Mouse (Mus musculus) cerebellum, adult 11 months (tissue): ENCODE results near the gene Ppp2r5c.

Experiments
- DNase-seq: peaks from one replicate; pipeline ENCODE4 v3.0.0; 2022

The Ppp2r5c gene

GRCm38 (mm10) chr12:110520236-110520987, 73.5 kb downstream of the Ppp2r5c start:
- DNase-seq = no peak

GRCm38 (mm10) chr12:110523526-110523925, 76.6 kb downstream of the Ppp2r5c start:
- DNase-seq = no peak

- no peak for DNase-seq
Observed at GRCm38 (mm10) chr12:110532711-110533110, 85.8 kb downstream of the Ppp2r5c start.

- DNase-seq = no peak
Observed at GRCm38 (mm10) chr12:110533151-110533550, 86.2 kb downstream of the Ppp2r5c start.

GRCm38 (mm10) chr12:110533832-110534231, 86.9 kb downstream of the Ppp2r5c start:
- no peak for DNase-seq

- DNase-seq = no peak
Observed at GRCm38 (mm10) chr12:110535361-110535760, 88.4 kb downstream of the Ppp2r5c start.

GRCm38 (mm10) chr12:110537751-110538150, 90.8 kb downstream of the Ppp2r5c start:
- no peak for DNase-seq

- DNase-seq = no peak
Observed at GRCm38 (mm10) chr12:110539346-110539745, 92.4 kb downstream of the Ppp2r5c start.

GRCm38 (mm10) chr12:110539798-110540197, 92.9 kb downstream of the Ppp2r5c start:
- DNase-seq = no peak

- no peak for DNase-seq
Observed at GRCm38 (mm10) chr12:110540273-110540672, 93.4 kb downstream of the Ppp2r5c start.

- DNase-seq = no peak
Observed at GRCm38 (mm10) chr12:110541001-110541400, 94.1 kb downstream of the Ppp2r5c start.

- no peak for DNase-seq
Observed at GRCm38 (mm10) chr12:110541528-110541927, 94.6 kb downstream of the Ppp2r5c start.

- DNase-seq = no peak
Observed at GRCm38 (mm10) chr12:110545040-110545701, 98.3 kb downstream of the Ppp2r5c start.

- no peak for DNase-seq
Observed at GRCm38 (mm10) chr12:110547573-110547972, 100.7 kb downstream of the Ppp2r5c start.

GRCm38 (mm10) chr12:110549437-110550112, 102.7 kb downstream of the Ppp2r5c start:
- DNase-seq = no peak

GRCm38 (mm10) chr12:110550364-110550763, 103.4 kb downstream of the Ppp2r5c start:
- DNase-seq = no peak

- no peak for DNase-seq
Observed at GRCm38 (mm10) chr12:110552113-110552512, 105.2 kb downstream of the Ppp2r5c start.

GRCm38 (mm10) chr12:110553362-110553761, 106.4 kb downstream of the Ppp2r5c start:
- no peak for DNase-seq

- DNase-seq = no peak
Observed at GRCm38 (mm10) chr12:110555536-110556240, 108.8 kb downstream of the Ppp2r5c start.

- no peak for DNase-seq
Observed at GRCm38 (mm10) chr12:110556861-110557628, 110.1 kb downstream of the Ppp2r5c start.

GRCm38 (mm10) chr12:110558175-110558574, 111.3 kb downstream of the Ppp2r5c start:
- no peak for DNase-seq

- DNase-seq = no peak
Observed at GRCm38 (mm10) chr12:110563383-110563782, 116.5 kb downstream of the Ppp2r5c start.
